Mouse (Mus musculus) embryonic fibroblast, embryonic 13.5 days (primary cell): ENCODE measurements around the gene Xylt1.

Source experiments
- CTCF ChIP-seq: IDR thresholded peaks from 2 replicates; pipeline ENCODE4 v1.5.1; 2011; ENCODE audit warnings: mild to moderate bottlenecking, control low read depth, low read length, moderate library complexity, borderline replicate concordance; ENCODE audit not compliant: insufficient read depth
- POLR2A ChIP-seq: IDR thresholded peaks from 2 replicates; pipeline ENCODE4 v1.6.1; 2011; ENCODE audit warnings: low read depth, mild to moderate bottlenecking, control low read depth, low read length, moderate library complexity

DNA sequence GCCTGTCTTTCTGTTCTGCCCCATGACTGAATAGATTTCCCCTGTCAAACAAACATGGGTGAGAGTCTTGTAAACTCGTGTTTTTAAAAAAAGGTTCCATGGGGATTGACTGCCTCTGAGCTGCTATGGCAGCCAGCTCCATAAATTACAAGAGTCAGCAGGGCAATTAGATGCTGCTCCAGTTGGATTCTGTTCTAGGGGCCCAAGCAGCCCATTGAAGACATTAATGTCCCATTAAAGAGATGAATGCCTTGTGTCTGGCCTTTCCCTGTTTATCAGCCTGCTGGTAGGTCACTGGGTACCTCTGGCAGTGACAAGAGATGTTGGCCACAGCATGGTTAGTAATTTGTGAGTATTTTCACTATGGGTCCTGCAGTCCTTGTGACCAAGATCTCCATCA lies 271.9 kb downstream of the Xylt1 start:
- no peak for TF ChIP-seq CTCF
- no peak for TF ChIP-seq POLR2A
